Mouse (Mus musculus): ENCODE measurements at regions not wholly inside any gene's neighbourhood (a gene's known extent, or its start where the extent isn't known, plus 50 kb on each side); places are given as distances from the start of the nearest gene placed in this dataset.

DNA sequence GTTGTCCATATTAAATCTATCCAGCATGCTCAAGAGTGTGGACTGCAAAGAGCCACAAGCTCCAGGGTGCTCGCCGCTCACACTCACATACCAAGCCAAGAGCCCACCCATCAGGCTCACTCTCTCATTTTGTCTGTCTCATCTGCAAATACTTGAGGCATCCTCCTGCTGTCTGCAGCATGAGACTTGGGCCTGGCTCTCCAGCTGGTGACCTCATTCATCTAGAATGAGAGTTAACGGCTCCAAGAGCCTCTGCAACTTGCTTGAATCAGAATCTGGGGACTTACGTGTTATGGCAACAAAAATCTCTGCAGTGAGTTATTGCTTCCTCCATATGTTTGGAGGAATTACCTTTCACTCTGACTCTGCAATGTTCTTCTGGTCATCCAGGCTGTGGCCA, 51.7 kb upstream of the Cdh4 start:
- TF ChIP-seq CTCF (IDR thresholded peaks at IDR 0.05), result no peak
- TF ChIP-seq EP300 (IDR thresholded peaks at IDR 0.05), result no peak
